Mouse (Mus musculus): ENCODE data around the gene Syt1. TPM values are rescaled to one million over a fixed set of nuclear protein-coding genes. Genes with fewer than 3 reads are reported as not detected.

The Syt1 gene
- 0.27 and 0.51 TPM in 2 replicates for polyA plus RNA-seq (2012; rRNA removed)

GRCm38 (mm10) chr10:109010241-109011193 is at the start of gene Syt1:
Gene Syt1 (minus strand): TSS chr10:109010982.
- Histone ChIP-seq H3K36me3 (ENCODE audit: control insufficient read depth, insufficient read depth, low read length) (no peaks in the 10 kb centered on the region), H3K27ac (ENCODE audit: control insufficient read depth, insufficient read depth, low read depth, low read length) (no peak within 1 kb of the TSS), H3K4me1 (ENCODE audit: control insufficient read depth, insufficient read depth, low read length) (peaks cover 12% of the 10 kb centered on the region), H3K27me3 (ENCODE audit: control insufficient read depth, insufficient read depth, low read length) (no peaks in the 10 kb centered on the region; the same call in 1 of the 2 replicates), H3K4me3 (ENCODE audit: control insufficient read depth, low read depth, low read length) (peak within 1 kb of the TSS; percentile 54)
- TF ChIP-seq POLR2A (IDR thresholded peaks at IDR 0.05; ENCODE audit: control insufficient read depth, low read depth, low read length): no peak
- no peak for TF ChIP-seq CTCF (IDR thresholded peaks at IDR 0.05; ENCODE audit: control insufficient read depth, insufficient read depth, insufficient replicate concordance, low read depth, low read length)

DNA sequence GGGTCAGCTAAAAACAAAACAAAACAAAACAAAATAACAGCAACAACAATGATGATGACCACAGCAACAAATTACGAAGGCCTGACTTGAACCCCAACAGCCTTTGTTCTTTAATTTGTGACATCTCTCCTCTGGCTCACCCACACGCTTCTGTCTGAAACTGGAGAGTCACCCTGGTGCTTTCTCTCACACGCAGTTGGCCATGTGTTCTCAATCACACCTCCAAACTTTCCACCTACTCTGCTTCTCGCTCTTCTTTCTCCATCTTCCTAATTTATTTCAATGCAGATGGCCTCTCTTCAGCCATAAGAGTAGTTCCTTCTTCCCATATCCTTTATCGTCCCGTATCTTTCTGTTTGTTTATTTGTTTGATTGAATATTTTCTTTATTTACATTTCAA is 45.7 kb upstream of the Syt1 start:
- no peak for TF ChIP-seq POLR2A (IDR thresholded peaks at IDR 0.05; ENCODE audit: control insufficient read depth, low read depth, low read length)
- no peak for TF ChIP-seq CTCF (IDR thresholded peaks at IDR 0.05; ENCODE audit: control insufficient read depth, insufficient read depth, insufficient replicate concordance, low read depth, low read length)
- no peaks in the 10 kb centered on the region for H3K4me1 ChIP-seq (ENCODE audit: control insufficient read depth, insufficient read depth, low read length)
- no peaks in the 10 kb centered on the region for H3K36me3 ChIP-seq (ENCODE audit: control insufficient read depth, insufficient read depth, low read length)
- H3K27me3 ChIP-seq (ENCODE audit: control insufficient read depth, insufficient read depth, low read length): no peaks in the 10 kb centered on the region
- H3K4me3 ChIP-seq (ENCODE audit: control insufficient read depth, low read depth, low read length): no peak overlapping the region
- no peak overlapping the region for H3K27ac ChIP-seq (ENCODE audit: control insufficient read depth, insufficient read depth, low read depth, low read length)

- Histone ChIP-seq H3K4me3 (ENCODE audit: control insufficient read depth, low read depth, low read length) (no peak overlapping the region), H3K4me1 (ENCODE audit: control insufficient read depth, insufficient read depth, low read length) (no peaks in the 10 kb centered on the region), H3K27me3 (ENCODE audit: control insufficient read depth, insufficient read depth, low read length) (no peaks in the 10 kb centered on the region), H3K36me3 (ENCODE audit: control insufficient read depth, insufficient read depth, low read length) (no peaks in the 10 kb centered on the region), H3K27ac (ENCODE audit: control insufficient read depth, insufficient read depth, low read depth, low read length) (no peak overlapping the region)
- TF ChIP-seq POLR2A (IDR thresholded peaks at IDR 0.05; ENCODE audit: control insufficient read depth, low read depth, low read length) (no peak), CTCF (IDR thresholded peaks at IDR 0.05; ENCODE audit: control insufficient read depth, insufficient read depth, insufficient replicate concordance, low read depth, low read length) (no peak)
These were observed 36.8 kb upstream of the Syt1 start for GRCm38 (mm10) chr10:109047537-109047936.

- Histone ChIP-seq H3K36me3 (ENCODE audit: control insufficient read depth, insufficient read depth, low read length) (no peaks in the 10 kb centered on the region), H3K4me3 (ENCODE audit: control insufficient read depth, low read depth, low read length) (no peak overlapping the region), H3K27me3 (ENCODE audit: control insufficient read depth, insufficient read depth, low read length) (no peaks in the 10 kb centered on the region), H3K4me1 (ENCODE audit: control insufficient read depth, insufficient read depth, low read length) (no peaks in the 10 kb centered on the region), H3K27ac (ENCODE audit: control insufficient read depth, insufficient read depth, low read depth, low read length) (no peak overlapping the region)
- TF ChIP-seq POLR2A (IDR thresholded peaks at IDR 0.05; ENCODE audit: control insufficient read depth, low read depth, low read length) (no peak), CTCF (IDR thresholded peaks at IDR 0.05; ENCODE audit: control insufficient read depth, insufficient read depth, insufficient replicate concordance, low read depth, low read length) (no peak)
These were observed 36.2 kb upstream of the Syt1 start for GRCm38 (mm10) chr10:109046988-109047387.

DNA sequence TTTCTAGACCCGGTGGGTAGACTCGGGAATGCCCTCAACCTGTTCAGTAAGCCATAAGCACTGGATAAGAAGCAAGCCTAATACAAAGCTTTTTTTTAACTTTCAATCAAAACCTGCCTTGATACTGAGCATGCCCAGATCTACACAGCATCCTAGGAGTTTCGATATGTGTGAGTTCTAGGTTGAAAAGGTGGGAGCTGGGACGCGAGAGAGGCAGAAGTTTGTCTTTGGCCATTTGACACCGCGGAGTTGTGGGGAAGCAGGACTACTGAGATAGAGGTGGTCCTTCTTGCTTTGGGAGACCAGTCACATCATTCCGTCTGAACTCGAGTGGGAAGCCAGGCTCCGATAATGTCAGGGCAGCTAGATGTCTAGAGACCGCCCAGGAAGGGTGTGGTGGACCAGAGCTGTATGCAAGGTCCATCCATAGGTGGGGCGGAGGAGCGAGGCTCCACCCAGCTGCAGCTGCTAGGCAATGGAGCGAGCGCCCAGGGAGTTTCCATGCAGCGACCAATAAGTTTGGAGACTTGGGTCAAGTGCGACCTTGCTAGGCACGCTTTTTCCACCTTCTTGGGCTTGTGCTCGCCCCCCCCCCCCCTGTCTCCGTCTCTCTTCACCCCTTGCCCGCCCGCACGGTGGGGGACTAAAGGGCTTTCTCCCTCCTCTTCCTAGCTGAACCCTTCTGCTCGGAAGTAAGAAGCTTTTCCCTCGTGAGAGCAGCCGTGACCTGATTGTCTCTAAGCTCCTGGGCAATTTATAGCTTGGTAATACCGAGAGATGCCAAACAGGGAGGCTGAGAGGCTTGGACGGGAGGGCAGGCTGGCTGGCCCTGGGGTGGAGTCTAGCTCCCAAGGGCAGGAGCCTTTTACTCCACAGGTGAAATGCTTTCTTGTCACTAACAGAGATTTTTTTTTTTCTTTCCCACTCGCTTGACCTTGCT is 714 bp upstream of the Syt1 start:
- no peak for TF ChIP-seq POLR2A (IDR thresholded peaks at IDR 0.05; ENCODE audit: control insufficient read depth, low read depth, low read length)
- TF ChIP-seq CTCF (IDR thresholded peaks at IDR 0.05; ENCODE audit: control insufficient read depth, insufficient read depth, insufficient replicate concordance, low read depth, low read length): no peak
- no peak overlapping the region for H3K27ac ChIP-seq (ENCODE audit: control insufficient read depth, insufficient read depth, low read depth, low read length)

GRCm38 (mm10) chr10:109009831-109010230 is 951 bp downstream of the Syt1 start:
- Histone ChIP-seq H3K27ac (ENCODE audit: control insufficient read depth, insufficient read depth, low read depth, low read length) (no peak overlapping the region), H3K27me3 (ENCODE audit: control insufficient read depth, insufficient read depth, low read length) (no peaks in the 10 kb centered on the region; the same call in 1 of the 2 replicates), H3K4me3 (ENCODE audit: control insufficient read depth, low read depth, low read length) (no peak overlapping the region), H3K36me3 (ENCODE audit: control insufficient read depth, insufficient read depth, low read length) (no peaks in the 10 kb centered on the region), H3K4me1 (ENCODE audit: control insufficient read depth, insufficient read depth, low read length) (peaks cover 12% of the 10 kb centered on the region)
- no peak for TF ChIP-seq POLR2A (IDR thresholded peaks at IDR 0.05; ENCODE audit: control insufficient read depth, low read depth, low read length)
- TF ChIP-seq CTCF (IDR thresholded peaks at IDR 0.05; ENCODE audit: control insufficient read depth, insufficient read depth, insufficient replicate concordance, low read depth, low read length): no peak

More for the DNA sequence above, 714 bp upstream of the Syt1 start:
- Histone ChIP-seq H3K36me3 (ENCODE audit: control insufficient read depth, insufficient read depth, low read length) (no peaks in the 10 kb centered on the region), H3K4me1 (ENCODE audit: control insufficient read depth, insufficient read depth, low read length) (peaks cover 12% of the 10 kb centered on the region), H3K27me3 (ENCODE audit: control insufficient read depth, insufficient read depth, low read length) (no peaks in the 10 kb centered on the region; the same call in 1 of the 2 replicates), H3K4me3 (ENCODE audit: control insufficient read depth, low read depth, low read length) (peak overlapping the region; percentile 54)

All from testis, adult 2 months (tissue).